Mouse (Mus musculus) gastrocnemius, adult 2 months (tissue): ENCODE data around the gene Grb10. TPM values are rescaled to one million over a fixed set of nuclear protein-coding genes. Genes with fewer than 3 reads are reported as not detected.
A peak's percentile ranks its signal among the peaks of the same experiment; 100 is the strongest.

Source experiments
- DNase-seq: peaks from one replicate; pipeline ENCODE4 v3.0.0; 2022
- H3K27ac ChIP-seq: fragments of 200-600 bp; 2 replicates; pipeline ENCODE4 v1.8.1; 2022; ENCODE audit warnings: mild to moderate bottlenecking
- H3K4me3 ChIP-seq: fragments of 200-600 bp; 2 replicates; pipeline ENCODE4 v1.8.1; 2022; ENCODE audit warnings: mild to moderate bottlenecking, moderate library complexity
- CTCF ChIP-seq: fragments of 200-600 bp; IDR thresholded peaks from 2 replicates; pipeline ENCODE4 v1.8.1; 2022; ENCODE audit warnings: antibody characterized with exemption, mild to moderate bottlenecking, moderate library complexity
- intact Hi-C: fragments of 180-260 bp; cut with DNase I; formaldehyde crosslinking; loops from one replicate; pipeline ENCODE4 v1.15.1; 2025
- total RNA-seq, 2 experiments: library from RNA; stranded (reverse); gene quantifications; 2 replicates each; pipeline ENCODE4 v1.2.3; 2021

The Grb10 gene
- total RNA-seq, 2 experiments from 2014 or later, result 27.9 to 59.3 TPM

DNA sequence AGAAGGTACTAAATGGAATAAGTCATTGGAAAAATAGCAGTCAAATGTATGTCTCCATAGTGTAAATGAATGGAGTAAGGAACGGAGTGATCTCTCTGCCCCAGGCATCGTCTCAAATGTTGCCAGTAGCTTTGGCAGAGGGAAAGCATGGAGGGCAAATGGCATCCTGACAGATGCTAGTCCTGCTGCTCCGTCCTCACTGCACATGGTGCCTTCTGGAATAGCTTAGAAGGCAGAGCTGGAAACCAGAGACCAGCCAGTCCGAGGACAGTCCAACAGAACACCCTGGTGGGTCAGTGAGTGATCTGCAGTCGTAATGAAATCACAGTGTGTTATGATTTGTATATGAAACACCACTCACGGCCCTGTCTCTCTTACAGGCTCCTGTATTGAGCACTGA lies 1.3 kb upstream of the Grb10 start:
- TF ChIP-seq CTCF, result peak; percentile 39
- intact Hi-C loops, result loop anchor here (5.0 kb wide), 2 partner anchors 42 to 227 kb away; no protein-coding TSS in a partner anchor
- Histone ChIP-seq H3K4me3 (no peak overlapping the region), H3K27ac (no peak overlapping the region)
- no peak for DNase-seq

DNA sequence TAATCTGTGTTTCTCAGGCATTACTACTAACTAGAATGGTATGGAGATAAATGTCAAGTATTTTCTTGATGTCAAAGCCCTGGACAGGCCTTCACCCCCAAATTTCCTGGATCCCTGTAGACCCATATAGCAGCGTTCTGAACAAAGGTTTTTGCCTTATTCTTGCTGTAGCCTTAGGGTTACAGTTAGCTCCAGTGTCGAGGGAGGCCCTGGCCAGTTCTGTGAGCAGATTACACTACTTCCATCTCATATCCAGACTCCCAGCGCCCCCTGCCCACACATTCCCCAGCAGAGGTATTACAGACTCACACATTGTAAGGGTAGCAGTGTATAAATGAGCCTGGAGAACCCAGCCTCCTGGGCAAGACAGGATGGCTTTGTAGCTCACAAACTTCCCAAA lies 615 bp upstream of the Grb10 start:
- Histone ChIP-seq H3K27ac (no peak overlapping the region), H3K4me3 (no peak overlapping the region)
- intact Hi-C loops, result loop anchor here (5.0 kb wide), 2 partner anchors 42 to 227 kb away; no protein-coding TSS in a partner anchor
- no peak for DNase-seq
- TF ChIP-seq CTCF, result peak; percentile 7; the same call in 1 of the 2 replicates

DNA sequence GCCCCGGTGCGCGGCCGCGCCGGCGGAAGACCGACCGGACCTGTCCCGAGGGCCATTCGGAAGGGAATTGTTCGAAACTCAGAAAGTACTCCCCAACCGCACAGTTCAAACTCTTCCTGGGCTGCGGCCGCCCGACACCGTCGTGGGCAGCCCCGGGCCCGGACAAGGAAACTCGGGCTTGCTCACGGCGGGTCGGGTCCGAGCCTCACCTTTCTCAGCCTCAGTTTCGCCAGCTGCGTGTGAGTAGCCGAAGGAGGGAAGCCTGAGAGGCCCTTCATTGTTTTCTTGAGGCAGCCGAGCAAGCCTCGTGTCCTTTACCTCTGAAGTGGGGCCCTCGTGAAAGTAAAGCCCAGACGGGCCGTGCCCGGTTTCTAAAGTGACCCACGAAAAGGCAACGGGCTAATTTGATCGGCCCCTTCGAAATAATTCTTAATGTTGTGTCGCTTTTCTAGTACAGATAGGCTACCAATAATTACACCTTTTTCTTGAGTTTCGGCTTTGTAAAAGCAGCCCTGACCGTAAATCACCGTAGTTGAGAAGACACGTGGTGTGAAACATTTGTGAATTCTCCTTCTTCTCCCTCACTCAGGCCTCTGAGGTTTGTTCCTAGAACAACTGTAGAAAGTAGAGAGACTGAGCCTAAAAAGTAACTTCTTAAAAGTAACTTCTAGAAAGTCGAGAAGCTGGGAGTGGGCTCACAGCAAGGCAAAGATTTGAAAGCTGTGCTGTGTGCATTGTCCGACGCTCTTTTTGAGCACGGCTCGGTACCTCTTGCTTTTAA lies 604 bp downstream of the Grb10 start:
- no peak for TF ChIP-seq CTCF
- peak overlapping the region; percentile 82 for H3K4me3 ChIP-seq

DNA sequence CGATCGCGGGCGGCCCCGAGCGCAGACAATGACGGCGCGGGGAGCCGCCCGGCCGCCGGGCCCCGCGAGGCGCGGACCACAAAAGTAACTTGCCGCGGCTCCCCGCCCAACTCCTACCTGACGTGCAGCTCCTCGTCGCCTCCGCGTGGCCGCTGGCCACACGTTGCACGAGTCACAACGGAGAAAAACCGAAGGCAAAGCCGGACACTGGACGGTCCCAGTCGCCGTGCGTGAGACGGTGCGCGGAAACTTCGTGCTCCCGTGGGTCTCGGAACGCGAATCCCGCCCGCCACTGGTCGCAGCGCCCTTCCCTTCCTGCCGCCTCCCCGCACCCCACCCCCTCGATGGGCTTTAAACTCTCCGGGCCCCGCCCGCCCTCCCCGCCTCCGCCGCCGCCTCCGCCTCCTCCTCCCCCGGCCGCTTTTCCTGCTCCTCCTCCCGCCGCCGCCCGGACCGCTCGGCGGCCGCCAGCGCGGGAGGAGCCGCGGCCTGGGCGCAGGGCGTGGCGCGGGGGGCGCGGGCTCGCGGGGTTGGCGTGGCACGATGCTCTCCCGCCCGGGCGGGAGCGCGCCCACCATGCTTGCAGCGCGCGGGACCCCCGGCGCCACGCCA lies 1.3 kb downstream of the Grb10 start:
- Histone ChIP-seq H3K27ac (peak overlapping the region; percentile 89), H3K4me3 (peak overlapping the region; percentile 82)
- intact Hi-C loops, result loop anchor here (5.0 kb wide), 2 partner anchors 40 to 225 kb away; no protein-coding TSS in a partner anchor
- peak; percentile 22 for TF ChIP-seq CTCF
- peak; percentile 81 for DNase-seq

More for the DNA sequence above, 604 bp downstream of the Grb10 start:
- intact Hi-C loops, result loop anchor here (5.0 kb wide), 2 partner anchors 41 to 226 kb away; no protein-coding TSS in a partner anchor
- no peak for DNase-seq
- peak overlapping the region; percentile 79 for H3K27ac ChIP-seq

DNA sequence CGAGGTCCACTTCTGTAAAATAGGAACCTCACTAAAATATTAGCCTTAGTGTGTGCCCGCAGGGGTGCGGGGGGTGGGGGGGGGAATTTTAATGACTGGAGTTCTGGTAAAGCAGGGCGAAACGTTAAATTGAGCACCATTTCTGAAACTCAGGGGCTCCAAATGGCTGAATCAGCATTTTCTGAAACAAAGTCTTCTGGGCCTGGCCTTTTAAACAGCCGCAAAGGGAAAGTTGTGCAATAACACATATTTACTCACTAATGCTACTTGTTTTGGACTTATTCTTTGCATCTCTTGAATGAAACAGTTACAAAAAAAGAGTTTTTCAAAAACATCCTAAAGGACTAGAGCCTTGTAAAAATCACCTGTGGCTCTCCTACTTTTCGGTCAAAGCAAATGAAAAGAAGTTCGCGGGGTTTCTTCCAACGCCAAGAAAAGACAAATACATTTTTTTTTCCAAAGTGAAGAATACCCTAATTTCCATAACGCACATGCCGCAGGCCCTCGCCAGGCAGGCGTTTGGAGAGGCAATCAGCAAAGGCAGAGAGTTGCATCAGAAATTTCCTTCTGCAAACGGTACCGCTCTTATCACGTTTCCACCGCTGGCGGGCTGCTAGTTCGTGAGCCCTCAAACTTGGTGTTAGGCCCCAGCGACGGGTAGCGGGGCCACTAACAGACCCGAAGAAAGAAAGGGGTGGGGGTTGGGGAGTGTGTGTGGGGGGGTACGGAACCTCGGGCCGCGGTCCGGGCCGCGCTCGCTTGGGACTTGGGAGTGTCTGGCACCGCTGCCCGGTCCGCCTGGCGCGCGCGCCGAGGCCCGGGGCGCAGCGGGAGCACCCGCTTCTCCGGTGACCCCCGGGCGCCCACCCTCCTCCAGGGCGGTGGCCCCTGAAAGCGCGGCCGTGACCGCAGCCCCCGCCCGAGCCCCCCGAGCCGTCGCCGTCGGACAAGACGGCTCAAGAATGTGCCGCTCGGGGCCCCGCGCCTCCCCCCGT lies 2.3 kb downstream of the Grb10 start:
- peak overlapping the region; percentile 89 for H3K27ac ChIP-seq
- H3K4me3 ChIP-seq, result peak overlapping the region; percentile 82
- intact Hi-C loops, result loop anchor here (5.0 kb wide), 2 partner anchors 39 to 224 kb away; no protein-coding TSS in a partner anchor
- peak; percentile 44 for DNase-seq
- TF ChIP-seq CTCF, result no peak

DNA sequence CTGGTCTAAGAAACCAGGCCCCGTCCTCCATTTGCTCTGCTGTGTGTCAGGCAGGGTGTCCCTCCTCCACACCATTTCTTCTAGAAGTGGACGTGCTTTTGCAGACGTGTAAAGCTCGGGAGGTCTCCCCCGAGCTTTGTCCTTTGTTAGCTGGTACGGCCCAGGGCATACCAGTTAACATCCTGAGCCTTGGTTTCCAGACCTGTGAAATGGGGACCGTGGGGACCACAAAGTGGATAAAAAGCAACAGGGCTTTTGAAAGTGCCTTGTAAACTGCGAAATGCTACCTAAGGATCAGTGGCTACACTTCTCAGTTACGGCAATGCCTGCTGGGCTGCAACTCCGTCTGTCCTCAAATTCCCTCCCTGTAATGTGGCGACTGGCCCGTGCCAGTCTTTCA lies 3.2 kb downstream of the Grb10 start:
- no peak for DNase-seq
- H3K4me3 ChIP-seq, result peak overlapping the region; percentile 82
- H3K27ac ChIP-seq, result peak overlapping the region; percentile 89
- intact Hi-C loops, result loop anchor here (5.0 kb wide), 2 partner anchors 38 to 223 kb away; no protein-coding TSS in a partner anchor
- no peak for TF ChIP-seq CTCF

DNA sequence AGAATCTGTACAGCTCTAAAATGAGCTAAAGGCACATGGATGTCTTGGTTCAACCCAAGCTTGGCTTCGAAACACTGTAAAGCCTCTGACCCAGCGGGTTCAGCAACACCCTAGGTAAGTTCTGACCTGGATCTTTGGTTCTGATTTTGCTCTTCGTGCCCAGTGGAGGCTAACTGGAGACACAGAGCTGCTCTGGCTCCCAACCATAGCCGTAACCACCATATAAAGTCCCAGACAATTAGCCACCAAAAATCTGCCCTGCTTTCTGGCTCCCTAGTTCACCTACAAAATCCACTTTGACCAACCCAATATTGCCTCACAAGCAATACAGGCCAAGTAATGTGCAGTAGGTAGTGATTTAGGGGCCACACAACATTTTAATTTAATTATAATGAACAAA lies 3.7 kb downstream of the Grb10 start:
- intact Hi-C loops, result loop anchor here (5.0 kb wide), 2 partner anchors 37 to 222 kb away; no protein-coding TSS in a partner anchor
- no peak for DNase-seq
- peak overlapping the region; percentile 89 for H3K27ac ChIP-seq
- TF ChIP-seq CTCF, result no peak
- peak overlapping the region; percentile 82 for H3K4me3 ChIP-seq

DNA sequence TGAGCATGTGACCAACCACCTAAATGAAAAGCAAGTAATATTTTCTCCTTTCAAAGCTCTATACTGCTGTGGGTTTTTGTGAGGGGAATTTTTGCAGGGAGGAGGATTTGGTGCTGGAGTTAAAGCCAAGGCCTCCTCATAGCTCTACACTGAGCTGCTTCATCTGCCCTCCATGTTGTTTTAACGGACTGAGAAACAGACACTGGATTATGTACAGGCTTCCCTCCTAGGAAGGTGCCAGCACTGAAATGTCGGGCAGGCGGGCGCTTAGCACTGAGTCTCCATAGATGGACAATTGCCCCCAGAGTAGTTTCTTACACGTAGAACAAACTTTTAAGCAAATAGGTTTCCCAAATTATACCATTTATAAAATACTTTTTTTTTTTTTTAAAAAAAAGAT lies 4.1 kb downstream of the Grb10 start:
- Histone ChIP-seq H3K4me3 (peak overlapping the region; percentile 82), H3K27ac (peak overlapping the region; percentile 89)
- no peak for TF ChIP-seq CTCF
- no peak for DNase-seq
- intact Hi-C loops, result no loop called here

DNA sequence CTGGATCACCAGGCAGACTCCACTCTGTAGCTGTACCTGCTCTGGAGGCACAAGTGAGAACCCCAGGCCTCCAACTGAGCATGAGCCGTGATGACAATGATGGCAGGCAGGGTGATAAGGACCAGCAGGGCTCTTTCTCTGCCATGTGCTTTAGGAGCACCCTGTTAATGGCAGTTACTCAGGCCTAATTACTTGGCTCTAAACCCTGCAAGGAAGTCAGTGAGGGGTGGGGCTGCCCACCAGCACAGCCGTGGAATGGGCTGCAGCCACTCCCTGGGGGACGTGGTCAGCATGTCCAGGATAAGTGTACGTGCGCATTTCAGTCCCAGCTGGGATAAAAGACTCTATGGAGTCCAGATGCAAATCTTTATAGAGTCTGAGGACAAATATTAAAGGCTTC lies 5.7 kb downstream of the Grb10 start:
- peak overlapping the region; percentile 39 for H3K4me3 ChIP-seq
- DNase-seq, result no peak
- TF ChIP-seq CTCF, result no peak
- peak overlapping the region; percentile 59 for H3K27ac ChIP-seq
- intact Hi-C loops, result no loop called here

DNA sequence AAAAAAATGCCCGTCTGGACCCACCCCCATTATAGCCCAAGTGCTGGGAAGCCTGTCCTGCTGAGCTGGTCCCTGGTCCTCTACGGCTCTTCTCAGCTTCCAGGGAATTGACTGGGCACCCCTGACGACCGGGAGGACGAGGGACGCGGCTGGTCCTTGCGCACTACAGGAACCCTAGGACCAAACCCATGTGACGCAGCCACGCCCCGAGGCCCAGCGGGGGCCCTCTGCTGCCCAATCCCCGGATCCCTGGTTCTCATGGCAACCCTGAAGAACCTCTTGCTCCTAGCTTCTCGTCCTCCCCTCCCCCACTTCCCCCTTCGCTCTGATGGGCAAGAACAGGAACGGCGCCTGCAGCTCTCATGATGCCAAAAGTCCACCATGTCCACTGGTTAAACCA lies 11.8 kb downstream of the Grb10 start:
- Histone ChIP-seq H3K4me3 (peak overlapping the region; percentile 56), H3K27ac (no peak overlapping the region)
- intact Hi-C loops, result no loop called here
- TF ChIP-seq CTCF, result no peak
- no peak for DNase-seq

DNA sequence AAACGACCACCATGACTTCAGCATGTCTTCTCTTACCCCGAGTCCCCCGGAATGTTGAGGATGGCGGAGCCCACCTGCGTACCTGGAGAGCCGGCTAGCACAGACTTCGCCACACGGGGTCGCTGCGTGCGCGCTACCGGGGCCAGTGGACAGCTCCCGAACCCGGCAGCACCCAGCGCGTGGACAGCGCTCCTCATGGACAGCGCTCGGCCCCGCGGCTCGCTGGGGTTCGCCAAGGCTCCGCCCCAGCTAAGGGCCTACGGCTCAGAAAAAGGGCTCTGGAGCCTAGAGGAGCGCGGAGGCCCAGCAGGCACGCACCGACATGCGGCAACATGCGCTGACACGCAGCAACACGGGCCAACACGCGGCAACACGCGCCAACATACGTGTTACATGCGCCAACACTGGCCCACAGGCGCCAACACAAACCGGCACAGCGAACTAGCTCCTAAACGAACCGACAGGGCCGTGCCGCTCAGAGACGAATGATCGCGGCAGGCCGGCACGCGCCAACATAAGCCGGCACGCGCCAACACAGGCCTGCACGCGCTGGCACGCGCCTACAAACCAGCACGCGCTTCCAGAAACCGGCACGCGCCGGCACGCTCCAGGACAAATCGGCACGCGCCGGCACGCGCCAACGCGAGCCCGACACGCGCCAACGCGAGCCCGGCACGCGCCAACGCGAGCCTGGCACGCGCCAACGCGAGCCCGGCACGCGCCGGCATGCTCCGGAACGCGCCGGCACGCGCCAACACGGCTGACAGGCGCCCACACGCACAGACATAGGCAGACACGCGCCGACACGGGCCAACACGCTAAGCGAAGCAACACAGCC lies 12.5 kb downstream of the Grb10 start:
- no peak overlapping the region for H3K27ac ChIP-seq
- intact Hi-C loops, result loop anchor here (1.0 to 2.0 kb wide), 2 partner anchors 265 to 333 kb away; no protein-coding TSS in a partner anchor
- peak; percentile 80 for TF ChIP-seq CTCF
- peak; percentile 83 for DNase-seq
- peak overlapping the region; percentile 56 for H3K4me3 ChIP-seq
